Mouse (Mus musculus): ENCODE results near the gene Akap17b. TPM values are rescaled to one million over a fixed set of nuclear protein-coding genes. Genes with fewer than 3 reads are reported as not detected.

The Akap17b gene
- 10.6 and 12.6 TPM in 2 replicates for polyA plus RNA-seq (2012; rRNA removed)

DNA sequence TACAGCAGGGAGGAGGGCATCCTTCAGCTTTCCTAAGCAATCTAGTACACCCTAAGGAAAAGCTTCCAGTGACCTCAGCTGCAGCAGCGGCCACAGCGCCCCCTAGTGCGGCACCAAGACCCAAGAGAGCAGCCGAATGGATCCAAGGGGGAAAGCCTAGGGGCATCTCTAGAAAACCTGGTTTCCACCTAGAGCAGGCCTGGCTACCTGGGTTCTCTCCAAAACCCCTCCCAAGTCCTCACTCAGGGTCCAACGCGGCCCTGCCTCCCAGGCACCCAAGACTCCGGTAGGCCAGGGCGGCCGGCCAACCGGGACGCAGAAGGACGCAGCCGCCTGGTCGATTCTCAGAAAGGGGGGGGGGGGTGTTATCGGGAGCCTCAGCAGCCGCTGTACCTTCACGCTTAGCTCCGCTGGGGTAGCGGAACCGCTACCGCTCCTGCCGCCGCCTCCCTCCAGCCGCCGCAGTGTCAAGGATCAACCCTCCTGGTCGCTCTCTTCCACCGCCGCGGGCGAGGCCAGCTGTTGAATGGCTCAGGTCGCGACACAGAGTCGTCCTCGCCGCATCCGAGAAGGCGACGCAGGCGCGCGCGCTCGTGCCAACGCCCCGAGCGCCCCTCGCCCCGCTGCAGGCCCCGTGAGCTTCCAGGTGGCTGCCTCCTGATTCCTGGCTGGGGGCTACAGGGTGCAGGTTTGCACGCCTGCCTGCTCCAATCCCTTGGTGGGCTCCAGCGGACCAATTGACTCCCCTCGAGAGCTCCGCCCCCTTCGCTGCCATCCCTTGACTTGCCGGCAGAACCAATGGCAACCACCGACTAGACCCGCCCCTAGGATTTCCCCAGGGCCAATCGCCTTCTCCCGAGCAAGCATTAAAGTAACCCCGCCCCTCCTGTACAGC is at the start of gene Akap17b:
Gene Akap17b (minus strand): TSS at position 739 of the 895 bp plus-strand sequence.
- peak; percentile 75 to 82 for DNase-seq (ENCODE audit: extremely low spot score in 1 of 2, low spot score in 1 of 2)

DNA sequence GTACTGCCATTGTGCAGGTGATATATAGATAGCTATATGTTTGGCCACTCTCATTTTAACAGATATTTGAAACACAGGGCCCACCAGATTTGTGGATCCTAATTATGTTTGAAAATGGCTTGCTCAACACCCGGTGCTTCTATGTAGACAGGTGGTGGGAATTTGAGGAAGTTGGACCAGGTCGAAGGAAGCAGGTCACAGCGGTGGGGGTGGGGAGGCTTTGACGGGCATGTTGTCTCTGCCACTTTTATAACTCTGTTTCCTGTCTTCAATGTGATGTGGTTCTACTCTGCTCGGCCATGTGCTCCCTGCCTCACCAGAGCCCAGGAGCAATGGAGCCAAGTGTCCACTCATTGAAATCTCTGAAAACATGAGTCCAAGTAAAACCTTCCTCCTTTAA is 46.2 kb upstream of the Akap17b start:
- no peak for DNase-seq (ENCODE audit: extremely low spot score in 1 of 2, low spot score in 1 of 2)

DNA sequence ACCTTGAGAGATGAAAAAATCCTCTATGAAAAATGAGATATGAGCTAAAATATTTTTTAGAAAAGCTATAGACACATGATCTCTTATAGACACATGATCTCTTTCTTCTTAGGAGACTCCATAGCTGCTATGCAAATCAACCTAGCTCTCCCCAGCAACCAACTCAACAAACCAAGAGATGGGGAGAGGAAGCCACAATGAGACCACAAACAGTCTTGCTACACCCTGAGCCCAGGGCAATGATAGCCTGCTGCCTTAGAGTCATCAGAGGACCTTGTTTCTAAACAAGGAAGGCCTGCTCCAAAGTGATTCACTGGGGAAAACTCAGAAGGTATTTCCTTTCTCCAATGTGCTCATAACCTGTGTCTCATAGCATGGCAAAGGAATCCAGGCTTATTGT is 44.5 kb upstream of the Akap17b start:
- no peak for DNase-seq (ENCODE audit: extremely low spot score in 1 of 2, low spot score in 1 of 2)

DNA sequence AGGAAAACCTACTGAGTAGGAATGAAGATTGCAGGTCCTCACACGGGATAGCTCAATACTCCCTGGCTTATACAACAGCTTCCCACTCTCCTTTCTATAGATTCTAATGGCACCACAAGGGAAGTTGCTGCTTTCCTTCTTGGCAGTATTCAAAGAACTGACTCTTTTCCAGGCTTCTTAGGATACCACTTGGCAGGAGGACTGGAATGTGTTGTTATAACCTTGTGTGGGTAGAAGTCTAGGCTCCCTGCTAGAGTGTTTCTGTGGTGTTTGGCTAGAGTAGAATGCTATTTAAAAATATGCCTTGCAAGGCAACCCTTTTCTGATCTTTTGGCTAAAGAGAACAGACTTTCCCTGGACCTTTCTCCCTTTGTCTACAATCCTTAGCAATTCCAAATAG is 31.6 kb upstream of the Akap17b start:
- peak in 1 of 2 experiments; percentile 2 for DNase-seq (ENCODE audit: extremely low spot score in 1 of 2, low spot score in 1 of 2)

DNA sequence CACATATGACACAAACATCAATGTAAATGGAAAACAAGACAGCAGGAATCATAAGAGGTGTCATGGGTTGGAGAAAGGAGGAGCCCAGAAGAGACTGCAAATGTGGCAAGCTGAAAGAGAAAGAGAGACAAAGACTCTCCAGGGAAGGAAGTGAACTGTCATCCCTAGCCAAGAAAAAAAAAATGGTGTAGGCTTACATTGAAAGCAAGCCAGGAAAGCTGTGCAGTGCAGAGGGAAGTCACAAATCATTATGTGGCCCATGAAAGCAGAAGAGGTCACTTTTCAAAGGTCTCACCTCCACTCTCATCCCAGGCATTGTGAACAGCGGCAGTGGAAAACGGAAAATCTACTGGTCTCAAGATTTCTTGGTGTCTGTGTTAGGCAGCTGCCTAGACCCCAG is 27.5 kb upstream of the Akap17b start:
- no peak for DNase-seq (ENCODE audit: extremely low spot score in 1 of 2, low spot score in 1 of 2)

DNA sequence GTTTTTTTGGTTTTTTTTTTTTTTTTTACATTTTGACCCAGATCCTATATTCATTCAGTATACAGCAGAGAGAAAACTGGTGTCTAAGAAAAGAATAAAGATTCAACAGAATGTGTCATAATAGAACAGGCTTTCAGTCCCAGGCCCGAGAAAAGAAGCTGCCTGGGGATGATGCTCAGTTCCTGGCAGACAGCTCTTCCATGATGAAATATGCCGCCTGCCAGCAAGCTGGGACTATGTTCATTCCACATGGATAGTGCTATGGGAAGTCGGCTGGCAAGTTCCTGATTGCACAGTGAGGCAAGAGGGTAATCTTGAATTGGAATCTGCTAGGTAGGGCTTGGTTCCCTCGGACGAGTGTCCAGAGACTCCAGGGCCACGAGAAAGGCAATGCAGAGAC is 5.1 kb downstream of the Akap17b start:
- peak; percentile 1 to 37 for DNase-seq (ENCODE audit: extremely low spot score in 1 of 2, low spot score in 1 of 2)

DNA sequence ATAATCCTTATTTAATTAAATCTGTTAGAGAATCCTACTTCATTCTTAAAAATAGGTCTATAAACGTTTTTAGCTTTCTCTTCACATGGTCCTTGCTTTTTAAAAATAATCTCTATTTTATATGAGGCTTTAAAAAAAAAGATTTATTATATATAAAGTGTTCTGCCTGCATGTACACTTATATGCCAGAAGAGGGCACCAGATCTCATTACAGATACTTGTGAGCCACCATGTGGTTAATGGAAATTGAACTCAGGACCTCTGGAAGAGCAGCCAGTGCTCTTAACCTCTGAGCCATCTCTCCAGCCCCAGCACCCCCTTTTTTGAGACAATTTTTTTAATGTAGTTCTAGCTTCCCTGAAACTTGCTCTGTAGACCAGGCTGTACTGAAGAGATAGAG is 14.4 kb downstream of the Akap17b start:
- DNase-seq (ENCODE audit: extremely low spot score in 1 of 2, low spot score in 1 of 2) = no peak

DNA sequence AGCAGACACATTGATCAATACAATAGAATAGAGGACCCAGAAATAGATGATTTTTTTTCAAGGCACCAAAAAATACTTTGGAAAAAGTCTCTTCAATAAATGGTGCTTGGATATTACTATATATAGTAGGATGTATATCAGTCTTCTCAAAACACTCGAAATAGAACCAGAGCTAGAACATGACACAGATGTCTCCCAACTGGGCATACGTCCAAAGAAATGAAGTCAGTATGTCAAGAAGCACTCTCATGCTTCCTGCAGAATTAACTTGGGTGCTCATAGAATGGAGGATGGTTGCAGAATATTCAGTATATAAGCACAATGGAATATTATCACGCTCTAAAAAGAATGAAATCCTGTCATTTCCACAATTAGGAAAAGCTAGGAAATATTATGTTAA is 17.1 kb downstream of the Akap17b start:
- peak; percentile 16 to 53 for DNase-seq (ENCODE audit: extremely low spot score in 1 of 2, low spot score in 1 of 2)

DNA sequence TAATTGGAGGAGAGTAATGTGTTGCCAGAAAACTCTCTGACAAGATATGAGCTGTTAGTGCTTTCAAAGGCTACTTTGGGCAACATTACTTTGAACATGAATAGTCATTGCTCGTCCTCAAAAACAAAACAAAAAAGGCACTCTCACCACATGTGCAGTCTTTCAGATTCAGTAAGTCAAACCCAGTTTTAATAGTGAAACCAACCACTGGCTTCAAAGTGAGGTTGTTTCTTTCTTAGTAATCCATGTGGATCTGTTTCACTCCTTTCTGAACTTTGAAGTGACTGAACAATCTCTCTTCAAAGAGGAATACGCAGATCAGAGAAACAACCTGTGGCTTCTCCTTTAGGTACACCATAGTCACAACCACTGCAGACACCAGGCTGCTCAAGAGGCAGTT is 36.1 kb downstream of the Akap17b start:
- DNase-seq (ENCODE audit: extremely low spot score in 1 of 2, low spot score in 1 of 2) = no peak

DNA sequence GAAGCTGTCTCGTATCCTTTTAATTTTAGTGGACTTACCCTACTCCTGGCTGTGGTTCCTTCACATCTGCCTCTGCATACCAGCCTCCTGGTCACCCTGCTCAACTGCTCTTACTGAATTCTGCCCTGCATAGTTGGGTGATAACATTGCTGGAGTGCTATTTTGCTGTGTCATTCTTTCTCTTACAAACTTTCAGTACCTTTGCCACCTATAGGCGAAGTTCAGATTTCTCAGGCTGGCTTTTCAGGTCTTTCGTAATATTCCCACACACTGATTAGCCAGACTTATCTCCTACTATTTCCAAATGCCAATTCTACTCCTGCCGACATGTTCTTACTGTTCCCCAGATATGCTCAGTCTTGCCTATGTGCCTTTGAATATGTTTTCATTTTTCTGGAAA is 41.2 kb downstream of the Akap17b start:
- DNase-seq (ENCODE audit: extremely low spot score in 1 of 2, low spot score in 1 of 2) = no peak

DNA sequence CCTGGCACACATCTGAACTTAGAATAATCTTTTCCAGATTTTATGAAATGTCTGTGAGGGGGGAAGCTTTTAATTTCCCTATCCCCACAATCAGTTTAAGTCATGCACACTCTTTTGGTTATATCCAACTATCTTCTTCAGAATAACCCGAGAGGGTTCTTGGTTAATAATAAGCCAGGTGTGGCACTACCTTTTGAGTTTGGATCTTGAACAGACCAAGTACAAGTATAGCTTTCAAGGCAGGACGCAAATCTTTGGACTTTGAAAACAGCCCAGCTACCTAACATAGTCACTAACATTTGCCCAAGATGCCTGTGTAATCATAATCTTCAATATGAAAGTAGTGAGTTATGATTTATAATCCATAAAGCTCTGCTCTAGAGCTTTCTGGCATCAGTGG is 42.3 kb downstream of the Akap17b start:
- no peak for DNase-seq (ENCODE audit: extremely low spot score in 1 of 2, low spot score in 1 of 2)

DNA sequence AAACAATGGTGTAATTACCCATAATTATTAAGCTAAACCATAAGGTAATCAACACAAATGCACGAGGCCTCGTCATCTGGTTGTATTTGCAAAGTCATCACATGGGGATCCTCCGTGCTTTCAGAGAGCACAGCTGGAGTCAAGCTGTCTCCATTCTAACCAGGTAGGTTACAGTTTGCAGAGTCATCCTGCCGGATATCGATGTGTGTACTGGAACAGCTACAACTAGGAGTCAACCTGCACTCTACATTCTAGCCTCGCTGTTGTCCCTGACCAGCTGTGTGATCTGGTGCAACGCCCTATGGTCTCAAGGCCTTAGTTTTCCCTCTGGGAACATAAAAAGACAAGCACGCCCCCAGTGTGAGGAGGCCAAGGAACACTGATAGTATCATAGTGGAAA is 45.1 kb downstream of the Akap17b start:
- no peak for DNase-seq (ENCODE audit: extremely low spot score in 1 of 2, low spot score in 1 of 2)

DNA sequence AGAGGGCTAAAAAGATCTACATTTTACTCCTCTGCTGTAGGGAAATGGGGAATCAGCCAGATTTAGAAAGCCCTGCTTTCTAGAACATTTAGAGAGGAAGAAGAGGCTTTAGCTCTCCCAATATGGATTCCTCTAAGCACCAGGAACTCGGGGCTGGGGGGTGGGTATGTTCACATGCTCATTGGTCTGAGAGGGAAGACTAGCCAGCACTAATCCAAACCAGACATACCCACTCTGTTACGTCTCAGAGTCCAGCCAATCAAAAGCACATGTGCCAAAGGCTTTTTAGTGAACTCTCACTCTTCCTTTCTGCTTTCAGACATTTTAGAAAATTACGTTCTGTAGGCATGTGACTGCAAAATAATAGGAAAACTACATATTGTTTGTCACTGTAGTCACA is 45.5 kb downstream of the Akap17b start:
- no peak for DNase-seq (ENCODE audit: extremely low spot score in 1 of 2, low spot score in 1 of 2)

DNA sequence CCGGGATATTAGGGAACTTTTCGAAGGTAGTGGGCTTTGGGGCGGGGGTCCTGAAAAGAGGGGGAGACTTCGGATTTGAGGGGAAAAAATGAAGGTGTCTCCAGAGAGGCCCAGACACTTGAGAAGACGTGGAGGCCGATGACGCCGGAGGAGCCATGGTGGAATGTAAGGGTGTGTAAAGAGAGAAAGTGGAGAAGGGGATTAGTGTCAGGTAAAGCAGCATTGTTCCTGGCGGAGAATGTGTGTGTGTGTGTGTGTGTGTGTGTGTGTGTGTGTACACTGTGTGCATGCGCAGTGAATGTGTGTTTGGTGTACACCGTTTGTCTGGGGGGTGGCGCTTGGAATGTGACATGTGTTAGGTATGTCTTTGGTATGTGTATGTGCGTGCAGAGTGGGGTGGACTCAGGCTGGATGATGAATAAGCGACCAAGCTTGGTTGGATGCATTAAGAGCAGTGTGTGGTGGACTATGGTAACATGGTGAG is 46.3 kb downstream of the Akap17b start:
- peak in 1 of 2 experiments; percentile 23 for DNase-seq (ENCODE audit: extremely low spot score in 1 of 2, low spot score in 1 of 2)

DNA sequence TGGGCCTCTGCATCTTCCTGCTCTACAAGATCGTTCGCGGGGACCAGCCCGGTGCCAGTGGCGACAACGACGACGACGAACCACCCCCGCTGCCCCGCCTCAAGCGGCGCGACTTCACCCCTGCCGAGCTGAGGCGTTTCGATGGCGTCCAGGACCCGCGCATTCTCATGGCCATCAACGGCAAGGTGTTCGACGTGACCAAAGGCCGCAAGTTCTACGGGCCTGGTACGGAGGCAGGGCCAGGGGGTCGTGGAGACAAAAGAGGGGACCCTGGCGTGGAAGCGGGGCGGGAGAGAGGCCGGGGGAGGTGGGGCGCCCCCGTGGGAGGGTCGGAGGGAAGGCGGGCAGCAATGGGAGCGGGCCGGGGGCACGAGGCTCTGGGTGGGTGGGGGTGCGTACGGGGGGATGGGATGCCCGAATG is 46.8 kb downstream of the Akap17b start:
- DNase-seq (ENCODE audit: extremely low spot score in 1 of 2, low spot score in 1 of 2) = no peak

DNA sequence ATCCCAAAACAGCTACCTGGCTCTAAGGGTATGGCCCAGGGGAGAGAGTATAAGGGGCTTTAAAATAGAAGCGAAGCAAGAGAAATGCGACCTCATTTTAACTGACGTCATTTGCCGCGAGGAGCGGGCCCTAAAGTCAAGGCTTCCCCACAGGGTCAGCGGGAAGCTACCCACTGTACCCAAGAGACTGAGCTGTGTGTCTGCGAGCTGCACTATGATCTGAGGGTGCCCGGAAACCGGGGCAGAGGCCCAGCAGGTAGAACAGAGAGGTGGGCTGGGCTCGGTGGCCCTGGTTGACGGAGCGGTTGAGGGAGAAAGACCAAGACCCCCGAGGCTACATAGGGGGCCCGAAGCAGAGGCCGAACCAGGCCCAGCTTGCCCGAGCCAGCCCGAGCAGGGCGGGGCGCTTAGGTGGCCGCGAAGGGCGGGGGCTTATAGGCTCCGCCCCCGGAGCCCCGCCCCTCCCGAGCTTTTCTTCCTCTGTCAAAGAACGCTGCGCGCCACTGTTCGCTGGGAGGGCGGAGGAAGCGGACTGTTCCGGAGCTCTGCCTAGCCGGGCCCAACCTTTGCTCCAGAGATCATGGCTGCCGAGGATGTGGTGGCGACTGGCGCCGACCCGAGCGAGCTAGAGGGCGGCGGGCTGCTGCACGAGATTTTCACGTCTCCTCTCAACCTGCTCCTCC is 47.3 kb downstream of the Akap17b start, which contains the start of gene Pgrmc1:
Gene Pgrmc1 (plus strand): TSS at position 500 of the 683 bp plus-strand sequence.
- peak; percentile 43 to 80 for DNase-seq (ENCODE audit: extremely low spot score in 1 of 2, low spot score in 1 of 2)

DNA sequence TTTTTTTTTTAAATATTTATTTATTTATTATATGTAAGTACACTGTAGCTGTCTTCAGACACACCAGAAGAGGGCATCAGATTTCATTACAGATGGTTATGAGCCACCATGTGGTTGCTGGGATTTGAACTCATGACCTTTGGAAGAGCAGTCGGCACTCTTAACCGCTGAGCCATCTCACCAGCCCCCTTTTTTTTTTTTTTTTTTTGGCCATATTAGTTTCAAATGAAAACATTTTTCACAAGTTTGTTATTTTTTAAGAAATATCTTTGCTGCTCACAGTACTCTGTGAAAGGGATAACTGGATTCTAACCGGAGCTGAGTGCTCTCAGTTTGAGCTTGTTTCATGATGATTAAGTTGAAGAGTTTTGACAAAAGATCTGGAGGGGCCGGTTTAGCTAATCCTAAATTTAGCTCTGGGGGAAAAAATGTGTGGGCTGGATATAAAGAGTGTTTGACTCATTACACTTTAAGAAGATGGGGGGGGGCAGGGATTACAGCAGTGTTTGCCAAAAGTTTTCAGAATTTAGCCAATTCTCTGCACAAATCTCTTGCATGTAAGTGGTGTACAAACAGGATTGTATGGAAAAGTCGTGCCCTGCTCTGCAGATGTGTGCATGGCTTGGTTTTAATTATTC is 48.6 kb downstream of the Akap17b start:
- peak in 1 of 2 experiments; percentile 23 for DNase-seq (ENCODE audit: extremely low spot score in 1 of 2, low spot score in 1 of 2)

DNA sequence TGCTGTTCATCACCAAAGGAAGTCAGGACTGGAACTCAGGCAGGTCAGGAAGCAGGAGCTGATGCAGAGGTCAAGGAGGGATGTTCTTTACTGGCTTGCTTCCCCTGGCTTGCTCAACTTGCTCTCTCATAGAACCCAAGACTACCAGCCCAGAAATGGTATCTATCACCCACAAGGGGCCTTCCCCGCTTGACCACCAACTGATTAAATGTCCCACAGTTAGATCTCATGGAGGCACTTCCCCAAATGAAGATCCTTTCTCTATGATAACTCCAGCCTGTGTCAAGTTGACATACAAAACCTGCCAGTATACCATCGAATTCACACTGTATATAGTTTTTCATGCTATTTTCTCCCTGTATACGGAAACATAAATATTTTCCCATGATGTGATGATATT is 49.9 kb downstream of the Akap17b start:
- DNase-seq (ENCODE audit: extremely low spot score in 1 of 2, low spot score in 1 of 2) = no peak

DNA sequence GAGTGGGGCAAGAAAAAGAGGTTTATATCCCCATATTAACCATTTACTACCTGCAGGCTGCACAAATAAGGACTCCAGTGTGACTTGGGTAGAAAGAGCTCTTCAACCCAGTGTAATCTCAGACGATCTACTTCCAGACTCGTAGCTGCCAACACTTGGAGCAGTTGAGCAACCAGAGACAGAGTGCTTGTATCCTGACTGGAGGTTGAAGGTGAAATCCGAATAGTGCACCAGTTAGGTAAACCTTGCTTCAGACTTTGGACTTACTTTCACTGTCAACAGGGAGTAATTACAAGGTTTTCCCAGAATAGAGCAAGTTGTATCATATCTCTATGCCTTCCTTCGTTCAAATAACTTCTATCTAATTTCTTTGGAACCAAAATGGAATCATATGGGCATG is 53.7 kb downstream of the Akap17b start:
- DNase-seq (ENCODE audit: extremely low spot score in 1 of 2, low spot score in 1 of 2) = no peak

DNA sequence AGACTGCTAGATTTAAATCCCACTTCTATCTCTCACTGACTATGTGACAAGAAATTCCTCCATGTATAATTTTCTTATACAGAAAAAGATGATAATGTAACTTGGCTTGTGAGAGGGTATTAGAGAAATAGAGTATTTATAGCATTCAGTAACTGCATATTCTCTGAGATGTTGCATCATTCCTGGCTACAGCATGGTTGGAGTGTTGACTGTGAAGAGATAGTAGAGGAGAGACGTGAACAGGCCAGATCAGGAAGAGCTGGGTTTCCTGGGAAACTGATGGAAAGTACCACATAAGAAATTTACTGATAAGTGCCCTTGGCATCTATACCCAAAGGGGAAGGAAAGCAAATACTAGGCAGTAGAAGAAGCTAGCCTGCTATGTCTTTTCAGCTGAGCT is 54.1 kb downstream of the Akap17b start:
- no peak for DNase-seq (ENCODE audit: extremely low spot score in 1 of 2, low spot score in 1 of 2)

DNA sequence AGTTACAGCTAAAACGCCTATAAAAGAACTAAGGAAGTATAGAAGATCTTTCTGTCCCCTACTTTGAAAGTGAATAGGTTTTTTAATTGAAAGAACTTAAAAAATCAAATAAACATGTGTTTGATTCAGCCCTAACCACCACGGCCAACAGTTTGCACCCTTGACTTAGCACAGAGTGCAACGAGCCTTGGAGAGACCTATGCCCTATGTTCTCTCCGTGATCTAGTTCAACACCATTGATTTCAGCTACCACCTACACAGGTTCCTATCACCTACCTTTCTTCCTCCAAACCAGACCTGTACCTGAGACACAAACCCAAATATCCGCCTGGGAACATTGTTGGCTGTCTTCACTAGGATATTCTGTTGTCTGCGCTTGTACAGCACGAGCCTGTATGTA is 54.9 kb downstream of the Akap17b start:
- no peak for DNase-seq (ENCODE audit: extremely low spot score in 1 of 2, low spot score in 1 of 2)

All from frontal cortex, adult 2 months (tissue).